Mouse (Mus musculus) lung, postnatal 14 days (tissue): ENCODE results near the gene Gm37240.
"Not testable (repeated sequence)": the region's sequence is repeated elsewhere in the genome, so short reads cannot be mapped to it uniquely, and the experiment has no call there.

Experiments used
- DNase-seq: peaks from one replicate; pipeline ENCODE4 v3.0.0; 2021

Gm37240 gene

GRCm38 (mm10) chr3:84601870-84602495, 1285.3 kb downstream of the Gm37240 start:
- DNase-seq = no peak

GRCm38 (mm10) chr3:84598756-84599155, 1288.6 kb downstream of the Gm37240 start:
- DNase-seq = no peak

GRCm38 (mm10) chr3:84597996-84598734, 1289.2 kb downstream of the Gm37240 start:
- no peak for DNase-seq

DNA sequence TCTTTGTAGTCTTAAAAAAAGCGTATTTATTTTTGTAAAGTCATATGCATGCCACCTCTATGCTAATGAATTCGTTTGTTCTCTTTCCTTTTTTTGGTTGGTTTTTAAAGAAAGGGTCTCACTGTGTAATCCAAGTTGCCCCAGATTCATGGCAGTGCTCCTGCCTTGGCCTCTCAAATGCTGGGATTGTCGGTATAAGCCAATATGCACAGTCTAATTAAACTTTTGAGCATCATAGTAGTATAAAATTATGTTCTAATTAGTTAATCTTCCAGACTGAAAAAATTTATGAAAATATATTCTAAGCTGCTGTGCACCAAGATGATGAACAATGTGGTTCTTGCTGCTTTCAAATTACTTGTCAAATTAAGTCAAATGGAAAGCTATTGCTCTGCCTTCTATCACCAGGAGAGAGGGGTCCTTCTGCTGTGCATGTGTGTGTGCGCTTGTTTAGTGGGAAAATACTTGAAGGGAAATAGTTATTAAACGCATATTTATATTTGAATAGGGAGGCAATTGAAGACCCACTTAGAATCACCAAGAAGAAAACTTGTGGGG, 1291.6 kb downstream of the Gm37240 start:
- DNase-seq = no peak

GRCm38 (mm10) chr3:84594894-84595676, 1292.2 kb downstream of the Gm37240 start:
- no peak for DNase-seq

GRCm38 (mm10) chr3:84593274-84593673, 1294.0 kb downstream of the Gm37240 start, which contains the start of gene Tigd4:
Gene Tigd4, plus strand, starts transcription at chr3:84593574.
- no peak for DNase-seq

GRCm38 (mm10) chr3:84586736-84587135, 1300.6 kb downstream of the Gm37240 start:
- DNase-seq = no peak

DNA sequence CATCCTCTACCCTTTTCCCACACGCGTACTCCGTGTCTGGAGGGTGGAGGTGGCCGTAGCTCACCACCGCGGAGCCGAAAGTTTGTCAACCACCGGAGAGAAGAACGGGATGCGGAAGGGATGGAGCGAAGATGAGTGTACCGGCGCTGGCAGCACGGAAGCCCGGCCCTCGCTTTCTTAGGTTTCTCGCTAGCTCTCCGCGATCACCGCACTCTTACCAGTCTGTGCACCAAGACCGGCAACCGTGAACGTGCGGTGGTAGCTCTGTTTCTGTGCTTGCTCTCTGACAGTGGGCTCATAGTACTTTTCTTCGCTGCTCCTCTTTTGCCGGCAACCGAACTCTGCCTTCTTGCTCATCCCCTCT, 1304.4 kb downstream of the Gm37240 start:
- DNase-seq = no peak

GRCm38 (mm10) chr3:84582023-84582912, 1305.0 kb downstream of the Gm37240 start, which contains the start of gene Arfip1:
Gene Arfip1, minus strand, starts transcription at chr3:84582625.
- DNase-seq = peak; percentile 98

- no peak for DNase-seq
Measured at GRCm38 (mm10) chr3:84581696-84582022, 1305.7 kb downstream of the Gm37240 start.

- no peak for DNase-seq
Measured at GRCm38 (mm10) chr3:84580716-84581115, 1306.6 kb downstream of the Gm37240 start.

DNA sequence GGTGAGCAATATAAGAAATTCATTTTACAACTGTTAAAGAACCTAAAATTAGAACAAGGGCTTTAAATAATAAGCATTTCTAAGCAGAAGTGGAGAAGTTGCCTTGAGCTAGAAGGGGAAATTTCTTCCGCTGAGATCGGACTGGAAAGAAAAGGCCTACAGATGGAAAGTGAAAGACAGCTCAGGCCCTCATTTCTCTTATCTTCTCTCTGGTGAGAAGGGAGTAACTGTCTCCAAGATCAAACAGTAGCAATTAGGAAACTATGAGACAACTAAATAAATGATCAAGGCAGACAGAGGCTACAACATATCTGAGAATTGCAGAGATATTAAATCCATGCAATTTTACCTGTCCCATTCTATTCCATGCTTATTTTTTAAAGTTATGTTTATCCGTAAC, 1316.8 kb downstream of the Gm37240 start:
- no peak for DNase-seq

DNA sequence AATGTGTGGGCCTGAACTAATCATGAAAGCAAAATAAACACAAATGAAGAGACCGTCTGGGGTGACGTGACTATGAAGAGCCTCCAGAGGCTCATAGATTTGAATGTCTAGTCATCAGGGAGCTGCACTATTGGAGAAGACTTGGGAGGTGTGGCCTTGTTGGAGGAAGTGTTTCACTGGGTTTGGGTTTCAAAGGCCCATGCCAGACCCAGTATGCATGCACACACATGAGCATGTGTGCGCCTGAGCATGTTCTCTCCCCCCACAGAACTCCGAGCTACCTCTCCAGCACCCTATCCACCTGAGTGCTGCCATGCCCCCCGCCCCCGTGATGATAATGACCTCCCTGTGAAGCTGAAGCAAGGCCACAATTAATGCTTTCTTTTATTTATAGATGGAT, 1317.7 kb downstream of the Gm37240 start:
- DNase-seq = no peak

GRCm38 (mm10) chr3:84568540-84568939, 1318.8 kb downstream of the Gm37240 start:
- no peak for DNase-seq

GRCm38 (mm10) chr3:84563415-84563814, 1323.9 kb downstream of the Gm37240 start:
- no peak for DNase-seq

DNA sequence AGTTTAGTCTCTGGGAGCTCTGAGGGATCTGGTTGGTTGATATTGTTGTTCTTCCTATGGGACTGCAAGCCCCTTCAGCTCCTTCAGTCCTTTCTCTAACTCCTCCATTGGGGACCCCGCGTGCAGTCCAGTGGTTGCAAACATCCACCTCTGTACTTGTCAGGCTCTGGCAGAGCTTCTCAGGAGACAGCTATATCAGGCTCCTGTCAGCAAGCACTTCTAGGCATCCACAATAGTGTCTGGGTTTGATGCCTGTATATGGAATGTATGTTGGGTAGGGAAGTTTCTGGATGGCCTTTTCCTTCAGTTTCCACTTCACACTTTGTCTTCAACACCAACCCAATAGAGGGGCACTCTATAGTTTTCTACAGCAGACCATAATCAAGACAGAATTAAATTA, 1324.4 kb downstream of the Gm37240 start:
- not testable (repeated sequence) for DNase-seq

GRCm38 (mm10) chr3:84558301-84558700, 1329.0 kb downstream of the Gm37240 start:
- DNase-seq = no peak

DNA sequence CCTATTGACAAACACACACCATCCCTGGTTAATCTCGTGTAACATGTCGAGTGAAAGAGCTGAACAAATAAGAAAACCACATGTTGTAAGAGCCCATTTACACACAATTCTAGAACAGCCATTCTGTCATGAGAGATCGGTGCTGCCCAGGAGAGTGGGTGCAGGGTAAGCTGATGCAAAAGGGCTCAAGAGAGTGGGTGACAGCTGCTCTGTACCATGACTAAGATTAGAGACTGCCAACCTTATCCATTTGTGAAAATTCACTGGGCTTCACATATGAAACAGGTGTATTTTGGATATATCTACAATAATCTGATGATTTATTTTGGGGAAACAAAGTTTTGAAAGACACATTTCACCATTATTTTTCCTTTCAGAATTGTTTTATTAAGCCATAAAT, 1331.5 kb downstream of the Gm37240 start:
- DNase-seq = no peak

GRCm38 (mm10) chr3:84547177-84547576, 1340.1 kb downstream of the Gm37240 start:
- no peak for DNase-seq

- peak; percentile 75 for DNase-seq
Measured at GRCm38 (mm10) chr3:84542450-84542849, 1344.9 kb downstream of the Gm37240 start.

DNA sequence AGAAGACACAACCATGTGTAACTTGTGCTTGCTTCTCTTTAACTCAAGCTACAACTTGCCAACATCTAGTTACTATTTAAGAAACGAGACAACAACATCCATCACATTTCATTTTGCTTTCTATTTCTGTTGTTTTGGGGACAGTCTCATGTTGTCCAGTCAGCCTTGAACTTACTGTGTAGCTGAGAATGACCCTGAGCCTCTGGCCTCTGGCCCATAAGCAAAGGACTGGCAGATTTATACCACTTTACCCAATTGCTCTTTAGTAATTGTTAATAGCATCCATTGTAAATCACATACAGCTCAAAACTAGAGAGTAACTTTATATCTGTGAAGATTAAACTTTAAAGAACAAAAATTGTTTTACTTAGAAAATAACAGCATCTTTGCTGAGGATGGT, 1345.4 kb downstream of the Gm37240 start:
- DNase-seq = no peak

GRCm38 (mm10) chr3:84540640-84541039, 1346.7 kb downstream of the Gm37240 start:
- no peak for DNase-seq
